Mouse (Mus musculus): ENCODE measurements around the gene Pip5kl1.

The Pip5kl1 gene

DNA sequence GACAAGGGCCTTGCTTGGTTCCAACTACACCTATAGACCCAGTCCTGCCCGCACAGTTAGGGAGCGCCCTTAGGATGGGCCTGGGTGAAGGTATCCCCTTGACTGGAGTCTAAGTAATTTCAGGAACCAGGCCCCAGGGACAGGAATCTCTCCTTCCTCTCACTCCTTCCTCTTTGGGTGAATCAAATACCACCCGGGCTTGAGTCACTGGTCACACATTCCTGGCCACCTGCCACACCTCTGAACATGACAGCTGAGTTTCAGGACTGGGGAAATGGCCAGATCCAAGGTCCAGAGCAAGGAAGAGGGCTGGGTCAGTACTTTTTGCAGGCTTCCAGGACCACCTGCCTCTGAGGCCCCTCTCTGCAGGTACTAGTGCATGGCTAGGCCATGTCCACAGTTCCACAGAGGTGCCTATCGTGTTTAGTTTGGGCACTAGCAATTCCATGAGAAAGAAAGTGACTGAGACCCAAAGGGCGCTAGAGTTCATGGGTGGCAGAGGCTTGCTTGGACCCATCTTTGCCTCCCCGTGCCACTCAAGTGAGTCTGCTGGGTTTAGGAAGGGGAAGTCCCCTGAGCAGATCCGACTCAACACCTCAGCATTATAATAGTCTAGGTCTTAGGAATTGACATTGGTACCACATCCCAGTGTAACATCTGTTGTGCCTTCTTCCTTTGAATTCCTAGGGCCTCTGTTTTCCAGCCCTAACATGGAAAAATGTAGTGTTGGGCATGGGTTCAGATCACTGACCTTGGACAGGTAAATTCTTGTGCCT, 26.4 kb upstream of the Pip5kl1 start:
- DNase-seq (ENCODE audit: low spot score in 2 of 2): no peak

GRCm38 (mm10) chr2:32549171-32549570, 25.4 kb upstream of the Pip5kl1 start:
- no peak for DNase-seq (ENCODE audit: low spot score in 2 of 2)

DNA sequence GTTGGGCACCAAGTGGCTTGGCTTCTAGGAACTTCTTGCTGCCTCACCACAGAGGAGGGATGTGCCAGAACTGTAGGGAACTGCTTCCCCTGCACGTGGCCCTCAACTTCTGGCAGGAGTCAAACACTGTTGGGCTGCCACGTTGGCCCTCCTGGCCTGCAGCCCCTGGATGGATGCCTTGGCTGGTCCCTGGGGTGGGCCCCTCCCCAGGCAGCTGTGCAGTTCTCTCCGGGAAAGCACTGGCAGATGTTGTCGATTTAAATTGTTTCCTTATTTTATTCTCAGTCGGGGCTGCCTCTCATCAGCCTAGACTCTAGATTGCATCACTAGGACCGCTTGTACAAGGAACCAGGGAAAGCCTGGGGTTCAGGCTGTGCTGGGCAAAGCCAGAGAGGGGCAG, 24.8 kb upstream of the Pip5kl1 start:
- DNase-seq (ENCODE audit: low spot score in 2 of 2): no peak

- no peak for DNase-seq (ENCODE audit: low spot score in 2 of 2)
Observed at GRCm38 (mm10) chr2:32551236-32551635, 23.4 kb upstream of the Pip5kl1 start.

GRCm38 (mm10) chr2:32553592-32554148, 20.9 kb upstream of the Pip5kl1 start:
- DNase-seq (ENCODE audit: low spot score in 2 of 2): no peak

GRCm38 (mm10) chr2:32555484-32555883, 19.1 kb upstream of the Pip5kl1 start:
- DNase-seq (ENCODE audit: low spot score in 2 of 2): no peak

DNA sequence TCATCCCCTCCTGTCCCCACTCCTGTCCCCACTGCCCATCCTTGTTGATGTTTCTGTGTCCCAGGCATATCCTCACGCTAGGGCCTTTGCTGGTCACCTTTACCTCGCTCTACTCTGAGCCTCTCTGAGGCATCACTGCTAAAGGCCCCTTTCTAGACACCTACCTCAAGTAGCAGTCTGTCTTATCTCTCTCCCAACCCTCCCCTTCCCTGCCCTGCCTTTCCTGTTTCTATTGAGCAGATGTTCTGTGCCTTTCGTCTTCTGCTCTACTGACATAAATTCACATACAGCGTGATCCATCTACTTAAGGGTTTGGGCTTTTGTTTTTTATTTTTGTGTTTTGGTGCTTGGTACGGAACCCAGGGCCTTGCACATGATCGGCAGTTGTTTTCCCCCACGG, 18.6 kb upstream of the Pip5kl1 start:
- no peak for DNase-seq (ENCODE audit: low spot score in 2 of 2)

DNA sequence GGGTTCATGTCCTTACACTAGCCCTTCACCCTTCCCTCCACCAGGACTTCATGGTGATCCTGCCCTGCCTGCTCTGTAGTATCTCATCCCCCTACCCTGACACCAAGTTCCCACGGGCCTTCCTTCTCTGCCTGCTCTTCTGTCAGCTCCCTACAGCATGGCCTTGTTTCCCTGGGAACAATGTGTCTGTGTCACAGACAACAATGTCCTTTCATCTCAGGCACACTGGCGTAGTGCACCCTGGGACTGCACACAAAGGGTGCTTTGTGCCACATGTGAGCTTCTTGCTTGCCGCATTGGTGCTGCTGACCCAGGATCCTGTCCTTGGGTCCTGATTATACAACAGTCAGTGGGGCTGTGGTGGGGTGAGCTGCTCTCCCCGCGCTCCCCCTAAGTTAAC, 15.0 kb upstream of the Pip5kl1 start:
- DNase-seq (ENCODE audit: low spot score in 2 of 2): peak; percentile 65 to 74

DNA sequence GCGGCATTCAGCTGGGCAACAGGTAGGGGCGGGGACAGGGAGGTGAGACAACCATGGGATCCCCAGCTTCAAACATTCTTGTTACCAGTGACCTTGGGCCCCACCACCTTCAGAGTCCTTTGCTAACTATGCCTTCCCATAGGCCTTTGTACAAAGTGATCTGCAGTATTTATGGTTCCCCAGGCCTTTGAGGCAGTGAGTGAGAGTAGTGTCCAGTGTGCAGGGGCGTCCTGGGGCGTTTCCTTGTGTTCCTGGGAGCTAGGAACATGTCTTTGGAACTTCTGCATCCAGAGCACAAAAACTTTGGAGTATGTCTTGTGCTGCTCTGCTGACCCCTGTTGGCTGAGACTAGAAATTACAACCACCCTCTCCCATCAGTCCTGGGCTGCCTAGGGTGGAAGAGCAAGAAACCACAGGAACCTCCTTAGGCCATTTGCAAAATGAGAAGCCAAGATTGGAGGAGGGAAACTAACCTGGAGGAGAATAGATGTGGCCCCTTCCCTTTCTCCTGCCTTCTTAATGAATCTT, 8.0 kb upstream of the Pip5kl1 start:
- DNase-seq (ENCODE audit: low spot score in 2 of 2): peak in 1 of 2 experiments; percentile 72

GRCm38 (mm10) chr2:32568149-32568548, 6.4 kb upstream of the Pip5kl1 start:
- no peak for DNase-seq (ENCODE audit: low spot score in 2 of 2)

- no peak for DNase-seq (ENCODE audit: low spot score in 2 of 2)
Observed at GRCm38 (mm10) chr2:32568941-32569340, 5.7 kb upstream of the Pip5kl1 start.

GRCm38 (mm10) chr2:32570698-32571494, 3.7 kb upstream of the Pip5kl1 start, which contains the start of gene Dpm2:
Gene Dpm2, plus strand, starts transcription at chr2:32570858.
- peak; percentile 88 to 94 for DNase-seq (ENCODE audit: low spot score in 2 of 2)

GRCm38 (mm10) chr2:32572196-32572595, 2.4 kb upstream of the Pip5kl1 start:
- DNase-seq (ENCODE audit: low spot score in 2 of 2): no peak

DNA sequence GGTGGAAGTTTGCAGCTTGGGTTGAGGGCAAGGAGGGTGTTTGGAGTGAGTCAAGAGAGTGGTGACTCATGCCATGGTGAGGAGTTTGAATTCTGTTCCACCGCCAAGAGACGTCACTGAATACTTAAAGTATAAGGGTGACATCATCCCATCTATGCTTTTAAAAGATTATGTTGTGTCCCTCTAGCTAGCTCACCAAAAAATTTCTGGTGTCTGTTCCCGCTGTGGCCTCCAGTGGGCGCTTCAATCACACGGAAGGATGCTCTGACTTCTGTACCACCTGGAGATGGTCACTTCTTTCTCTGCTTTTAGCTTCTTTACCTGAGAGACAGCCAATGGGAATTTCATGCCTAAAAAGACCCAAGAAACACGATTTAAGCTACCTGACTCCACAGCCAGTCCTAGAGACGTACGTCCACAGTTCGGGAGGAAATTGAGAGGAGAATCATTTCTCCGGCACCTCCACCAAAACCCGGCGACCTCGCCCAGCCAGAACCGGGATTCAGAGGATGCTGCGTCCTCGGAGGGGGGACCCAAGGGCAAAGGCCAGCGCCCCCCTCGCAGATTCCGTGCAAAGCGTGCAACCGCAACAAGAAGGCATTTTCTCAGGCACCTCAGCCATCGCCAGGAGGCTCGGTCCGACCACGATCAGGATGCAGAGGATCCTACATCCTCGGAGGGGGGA, 446 bp downstream of the Pip5kl1 start:
- DNase-seq (ENCODE audit: low spot score in 2 of 2): peak in 1 of 2 experiments; percentile 90

DNA sequence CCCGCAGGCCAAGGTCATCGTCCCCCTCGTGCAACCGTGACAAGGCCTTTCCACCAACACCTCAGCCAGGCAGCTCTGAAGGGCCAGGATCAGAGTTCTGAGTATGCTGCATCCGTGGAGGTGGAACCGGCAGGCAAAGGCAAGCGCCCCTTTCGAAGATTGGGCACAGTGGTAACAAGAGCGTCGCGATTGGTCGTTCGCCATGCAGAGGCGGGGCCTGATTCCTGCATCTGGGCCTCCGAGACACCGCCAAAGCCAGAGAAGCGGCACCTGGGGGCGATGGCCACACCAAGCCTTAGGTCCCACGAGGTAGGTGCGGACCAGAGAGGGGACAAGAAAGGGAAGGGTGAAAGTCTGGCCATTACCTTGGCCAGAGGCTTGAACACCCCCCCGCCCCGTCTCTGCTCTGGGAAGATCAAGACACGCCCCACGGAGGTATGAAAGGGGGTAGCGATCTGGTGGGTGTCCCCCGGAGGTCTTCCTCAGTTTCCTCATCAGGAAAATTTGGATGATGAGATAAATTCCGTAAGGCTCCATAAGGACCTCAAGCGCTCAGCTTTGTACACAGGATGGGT, 1.1 kb downstream of the Pip5kl1 start, which contains the start of gene 9430097D07Rik:
Gene 9430097D07Rik, minus strand, starts transcription at position 99 of the 575 bp plus-strand sequence.
- peak in 1 of 2 experiments; percentile 78 for DNase-seq (ENCODE audit: low spot score in 2 of 2)

- DNase-seq (ENCODE audit: low spot score in 2 of 2): no peak
Observed at GRCm38 (mm10) chr2:32576532-32576931, 1.9 kb downstream of the Pip5kl1 start.

DNA sequence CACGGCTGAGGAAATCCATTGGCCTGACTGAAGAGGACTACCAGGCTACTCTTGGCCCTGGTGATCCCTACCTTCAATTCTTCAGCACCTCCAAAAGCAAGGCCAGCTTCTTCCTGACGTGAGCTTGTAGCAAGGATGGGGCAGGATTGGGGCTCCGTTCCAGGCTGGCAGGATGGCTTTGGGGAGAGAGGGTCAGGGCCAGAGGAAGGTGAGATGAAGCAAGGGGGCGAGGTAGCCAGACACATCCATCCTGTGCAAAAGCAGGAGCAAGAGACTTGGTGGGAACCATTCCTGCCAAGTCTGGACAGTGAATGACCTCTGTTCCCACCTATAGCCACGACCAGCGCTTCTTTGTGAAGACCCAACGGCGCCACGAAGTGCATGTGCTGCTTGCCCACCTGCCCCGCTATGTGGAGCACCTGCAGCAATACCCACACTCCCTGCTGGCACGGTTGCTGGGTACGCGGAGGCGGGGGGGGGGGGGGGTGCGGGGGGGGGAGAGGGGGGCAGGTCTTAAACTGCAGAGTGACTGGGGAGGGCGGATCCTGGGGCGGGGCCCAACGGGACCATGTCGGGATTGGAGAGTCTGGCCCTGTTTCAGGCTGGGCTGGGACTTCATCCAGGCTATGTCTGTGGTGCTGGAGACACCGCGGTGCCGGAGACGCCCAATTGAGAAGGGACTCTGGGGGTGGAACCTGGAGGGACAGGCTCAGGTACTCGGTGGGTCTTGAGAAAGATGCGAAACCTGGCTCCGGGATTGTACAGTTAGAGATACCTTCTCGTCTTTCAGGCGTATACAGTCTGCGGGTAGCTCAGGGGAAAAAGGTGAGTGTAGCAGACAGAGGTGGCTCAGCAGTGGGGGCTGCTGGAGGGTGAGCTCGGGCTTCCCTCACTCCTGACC, 3.8 kb downstream of the Pip5kl1 start:
- DNase-seq (ENCODE audit: low spot score in 2 of 2): no peak

DNA sequence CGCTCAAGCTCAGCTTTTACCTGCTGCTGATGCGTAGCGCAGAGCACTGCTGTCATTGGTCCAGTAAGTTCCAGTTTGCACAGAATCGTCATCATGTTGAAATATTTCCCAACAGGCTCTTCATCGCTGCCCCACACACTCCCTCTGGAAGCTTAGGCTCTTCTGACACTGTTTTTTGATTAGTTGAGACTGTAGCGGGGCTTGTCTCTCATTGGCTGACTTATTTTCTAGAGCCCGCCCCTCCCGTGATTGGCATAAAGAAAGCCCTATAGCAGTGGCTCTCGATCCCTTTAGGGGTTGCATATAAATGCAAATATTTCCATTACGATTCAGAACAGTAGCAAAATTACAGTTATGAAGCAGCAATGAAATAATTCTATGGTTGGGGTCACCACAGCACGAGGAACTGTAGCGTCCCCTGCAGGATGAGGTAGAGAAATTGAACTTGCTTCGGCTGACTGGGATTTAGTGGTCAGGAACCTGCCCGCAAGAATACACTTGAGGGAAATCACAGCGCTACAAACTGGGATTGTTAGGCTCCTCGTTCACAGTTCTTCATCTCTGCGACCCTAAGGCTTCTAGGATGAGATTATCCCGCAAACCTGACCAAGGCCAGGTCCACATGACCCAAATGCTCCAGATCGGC, 7.0 kb downstream of the Pip5kl1 start:
- peak; percentile 67 to 90 for DNase-seq (ENCODE audit: low spot score in 2 of 2)
